Mouse (Mus musculus): ENCODE measurements at regions not wholly inside any gene's neighbourhood (a gene's known extent, or its start where the extent isn't known, plus 50 kb on each side); places are given as distances from the start of the nearest gene placed in this dataset.
"Not testable (repeated sequence)": the region's sequence is repeated elsewhere in the genome, so short reads cannot be mapped to it uniquely, and the experiment has no call there.

- Histone ChIP-seq H3K4me2 (ENCODE audit: low read depth) (no peak overlapping the region), H3K79me2 (ENCODE audit: control insufficient read depth, insufficient read depth) (no peaks in the 10 kb centered on the region), H3K4me3 (no peak overlapping the region), H3K36me3 (ENCODE audit: control insufficient read depth, insufficient read depth) (no peaks in the 10 kb centered on the region), H3ac (ENCODE audit: control insufficient read depth, insufficient read length) (no peak overlapping the region), H3K27me3 (ENCODE audit: control insufficient read depth, insufficient read depth, insufficient read length) (no peaks in the 10 kb centered on the region)
- TF ChIP-seq REST (IDR thresholded peaks at IDR 0.05; ENCODE audit: insufficient read depth, insufficient read length): no peak
- no peak for TF ChIP-seq TCF3 (IDR thresholded peaks at IDR 0.05; ENCODE audit: insufficient read length, low read depth)
- no peak for TF ChIP-seq MYOD1 (IDR thresholded peaks at IDR 0.05; ENCODE audit: control insufficient read depth in 1 of 3, insufficient read length in 2 of 3, low read depth in 2 of 3)
- no peak for TF ChIP-seq MYOG (IDR thresholded peaks at IDR 0.05; ENCODE audit: control insufficient read depth in 1 of 3, insufficient read depth in 1 of 3, insufficient read length in 2 of 3, low read depth in 2 of 3)
- no peak for TF ChIP-seq E2F4 (IDR thresholded peaks at IDR 0.05; ENCODE audit: insufficient read depth)
- no peak for TF ChIP-seq USF1 (IDR thresholded peaks at IDR 0.05; ENCODE audit: low read depth)
- TF ChIP-seq CEBPB (IDR thresholded peaks at IDR 0.05; ENCODE audit: insufficient read depth, poor library complexity, severe bottlenecking): no peak
- no peak for TF ChIP-seq TCF12 (IDR thresholded peaks at IDR 0.05; ENCODE audit: insufficient read depth, poor library complexity, severe bottlenecking)
- no peak for TF ChIP-seq SRF (IDR thresholded peaks at IDR 0.05; ENCODE audit: control insufficient read depth, insufficient read length, low read depth)
- no peak for TF ChIP-seq POLR2A (IDR thresholded peaks at IDR 0.05; ENCODE audit: insufficient read length, low read depth)
These were observed 398.2 kb upstream of the Tbl1xr1 start for GRCm38 (mm10) chr3:21678265-21678664.

GRCm38 (mm10) chr3:21678734-21679133, 397.7 kb upstream of the Tbl1xr1 start:
- Histone ChIP-seq H3K4me3 (no peak overlapping the region), H3K79me2 (ENCODE audit: control insufficient read depth, insufficient read depth) (no peaks in the 10 kb centered on the region), H3K4me2 (ENCODE audit: low read depth) (no peak overlapping the region), H3ac (ENCODE audit: control insufficient read depth, insufficient read length) (no peak overlapping the region), H3K36me3 (ENCODE audit: control insufficient read depth, insufficient read depth) (no peaks in the 10 kb centered on the region), H3K27me3 (ENCODE audit: control insufficient read depth, insufficient read depth, insufficient read length) (no peaks in the 10 kb centered on the region)
- TF ChIP-seq TCF3 (IDR thresholded peaks at IDR 0.05; ENCODE audit: insufficient read length, low read depth) (no peak), POLR2AphosphoS2 (IDR thresholded peaks at IDR 0.05; ENCODE audit: insufficient read length, low read depth) (no peak), MYOD1 (IDR thresholded peaks at IDR 0.05; ENCODE audit: control insufficient read depth in 1 of 3, insufficient read length in 2 of 3, low read depth in 2 of 3) (no peak), MAX (IDR thresholded peaks at IDR 0.05; ENCODE audit: low read depth) (no peak), CEBPB (IDR thresholded peaks at IDR 0.05; ENCODE audit: insufficient read depth, poor library complexity, severe bottlenecking) (no peak), SRF (IDR thresholded peaks at IDR 0.05; ENCODE audit: control insufficient read depth, insufficient read length, low read depth) (no peak), REST (IDR thresholded peaks at IDR 0.05; ENCODE audit: insufficient read depth, insufficient read length) (no peak), TCF12 (IDR thresholded peaks at IDR 0.05; ENCODE audit: insufficient read depth, poor library complexity, severe bottlenecking) (no peak), E2F4 (IDR thresholded peaks at IDR 0.05; ENCODE audit: insufficient read depth) (no peak), USF1 (IDR thresholded peaks at IDR 0.05; ENCODE audit: low read depth) (no peak), POLR2A (IDR thresholded peaks at IDR 0.05; ENCODE audit: insufficient read length, low read depth) (no peak), MYOG (IDR thresholded peaks at IDR 0.05; ENCODE audit: control insufficient read depth in 1 of 3, insufficient read depth in 1 of 3, insufficient read length in 2 of 3, low read depth in 2 of 3) (no peak)

GRCm38 (mm10) chr3:21697980-21698672, 378.3 kb upstream of the Tbl1xr1 start:
- H3ac ChIP-seq (ENCODE audit: control insufficient read depth, insufficient read length); H3K36me3 ChIP-seq (ENCODE audit: control insufficient read depth, insufficient read depth); H3K27me3 ChIP-seq (ENCODE audit: control insufficient read depth, insufficient read depth, insufficient read length); H3K4me2 ChIP-seq (ENCODE audit: low read depth); H3K4me3 ChIP-seq; H3K79me2 ChIP-seq (ENCODE audit: control insufficient read depth, insufficient read depth): not testable (repeated sequence)

GRCm38 (mm10) chr3:21699526-21699925, 376.9 kb upstream of the Tbl1xr1 start:
- Histone ChIP-seq H3K4me3 (no peak overlapping the region), H3K27me3 (ENCODE audit: control insufficient read depth, insufficient read depth, insufficient read length) (no peaks in the 10 kb centered on the region), H3K4me2 (ENCODE audit: low read depth) (peak overlapping the region; percentile 14), H3K79me2 (ENCODE audit: control insufficient read depth, insufficient read depth) (no peaks in the 10 kb centered on the region), H3K36me3 (ENCODE audit: control insufficient read depth, insufficient read depth) (no peaks in the 10 kb centered on the region), H3ac (ENCODE audit: control insufficient read depth, insufficient read length) (no peak overlapping the region)
- peak in 1 of 3 experiments; percentile 70 for TF ChIP-seq MYOD1 (IDR thresholded peaks at IDR 0.05; ENCODE audit: control insufficient read depth in 1 of 3, insufficient read length in 2 of 3, low read depth in 2 of 3)
- no peak for TF ChIP-seq REST (IDR thresholded peaks at IDR 0.05; ENCODE audit: insufficient read depth, insufficient read length)
- TF ChIP-seq SRF (IDR thresholded peaks at IDR 0.05; ENCODE audit: control insufficient read depth, insufficient read length, low read depth): no peak
- TF ChIP-seq POLR2AphosphoS2 (IDR thresholded peaks at IDR 0.05; ENCODE audit: insufficient read length, low read depth): no peak
- no peak for TF ChIP-seq POLR2A (IDR thresholded peaks at IDR 0.05; ENCODE audit: insufficient read length, low read depth)
- peak; percentile 99 for TF ChIP-seq CEBPB (IDR thresholded peaks at IDR 0.05; ENCODE audit: insufficient read depth, poor library complexity, severe bottlenecking)
- no peak for TF ChIP-seq E2F4 (IDR thresholded peaks at IDR 0.05; ENCODE audit: insufficient read depth)
- no peak for TF ChIP-seq TCF3 (IDR thresholded peaks at IDR 0.05; ENCODE audit: insufficient read length, low read depth)
- peak; percentile 67 for TF ChIP-seq TCF12 (IDR thresholded peaks at IDR 0.05; ENCODE audit: insufficient read depth, poor library complexity, severe bottlenecking)
- no peak for TF ChIP-seq MAX (IDR thresholded peaks at IDR 0.05; ENCODE audit: low read depth)
- TF ChIP-seq MYOG (IDR thresholded peaks at IDR 0.05; ENCODE audit: control insufficient read depth in 1 of 3, insufficient read depth in 1 of 3, insufficient read length in 2 of 3, low read depth in 2 of 3): peak in 1 of 3 experiments; percentile 46
- no peak for TF ChIP-seq USF1 (IDR thresholded peaks at IDR 0.05; ENCODE audit: low read depth)

- Histone ChIP-seq H3K4me3 (no peak overlapping the region), H3K4me2 (ENCODE audit: low read depth) (peak overlapping the region; percentile 14), H3K79me2 (ENCODE audit: control insufficient read depth, insufficient read depth) (no peaks in the 10 kb centered on the region), H3ac (ENCODE audit: control insufficient read depth, insufficient read length) (no peak overlapping the region), H3K27me3 (ENCODE audit: control insufficient read depth, insufficient read depth, insufficient read length) (no peaks in the 10 kb centered on the region), H3K36me3 (ENCODE audit: control insufficient read depth, insufficient read depth) (no peaks in the 10 kb centered on the region)
- TF ChIP-seq TCF12 (IDR thresholded peaks at IDR 0.05; ENCODE audit: insufficient read depth, poor library complexity, severe bottlenecking) (no peak), USF1 (IDR thresholded peaks at IDR 0.05; ENCODE audit: low read depth) (peak; percentile 63)
These were observed 376.1 kb upstream of the Tbl1xr1 start for GRCm38 (mm10) chr3:21700326-21700725.
